Mouse (Mus musculus) embryonic facial prominence, embryonic 14.5 days (tissue): ENCODE measurements at regions not wholly inside any gene's neighbourhood (a gene's known extent, or its start where the extent isn't known, plus 50 kb on each side); places are given as distances from the start of the nearest gene placed in this dataset.

Experiments
- ATAC-seq: fragments of 200-750 bp; cut with Nextera tagmentation; 2 replicates; pipeline ENCODE4 v1.8.0; 2017; ENCODE audit warnings: low read depth, moderate number of reproducible peaks, moderate TSS enrichment
- DNase-seq: peaks from one replicate; pipeline ENCODE4 v3.0.0-alpha.2; 2015; ENCODE audit warnings: low spot score
- H3K27ac ChIP-seq: fragments of 300-500 bp; sonication (generic); replicated peaks from 2 replicates; pipeline ENCODE4 v1.5.1; 2014; ENCODE audit warnings: low read depth, mild to moderate bottlenecking, low read length, moderate library complexity
- H3K27me3 ChIP-seq: fragments of 300-500 bp; sonication (generic); replicated peaks from 2 replicates; pipeline ENCODE4 v1.6.1; 2014; ENCODE audit warnings: low read length; ENCODE audit not compliant: control insufficient read depth, insufficient read depth
- H3K36me3 ChIP-seq: fragments of 300-500 bp; sonication (generic); 2 replicates; pipeline ENCODE4 v1.6.1; 2014; ENCODE audit warnings: low read length, mixed read lengths; ENCODE audit not compliant: control insufficient read depth, insufficient read depth
- H3K4me1 ChIP-seq: fragments of 300-500 bp; sonication (generic); 2 replicates; pipeline ENCODE4 v1.6.1; 2014; ENCODE audit warnings: antibody characterized with exemption, low read length; ENCODE audit not compliant: control insufficient read depth, insufficient read depth
- H3K4me2 ChIP-seq: fragments of 300-500 bp; sonication (generic); 2 replicates; pipeline ENCODE4 v1.6.1; 2014; ENCODE audit warnings: low read depth, mild to moderate bottlenecking, low read length, moderate library complexity, mixed read lengths
- H3K4me3 ChIP-seq: fragments of 300-500 bp; sonication (generic); 2 replicates; pipeline ENCODE4 v1.5.1; 2014; ENCODE audit warnings: low read depth, mild to moderate bottlenecking, low read length
- H3K9ac ChIP-seq: fragments of 300-500 bp; sonication (generic); 2 replicates; pipeline ENCODE4 v1.6.1; 2014; ENCODE audit warnings: low read depth, mild to moderate bottlenecking, low read length, moderate library complexity, mixed read lengths
- H3K9me3 ChIP-seq: fragments of 300-500 bp; sonication (generic); 2 replicates; pipeline ENCODE4 v1.6.1; 2016; ENCODE audit warnings: low read length; ENCODE audit not compliant: control insufficient read depth
- WGBS: fragments of 180-500 bp; shearing (Covaris S2); extraction: QIAGEN DNeasy Blood & Tissue Kit; methylation state at CpG from one replicate; pipeline ENCODE4 v1.1.7; 2014; 5-methylcytosine and 5-hydroxymethylcytosine counted together

GRCm38 (mm10) chr13:90376619-90377018 lies 287.2 kb upstream of the Xrcc4 start:
- WGBS: 57% methylated on average over 3 of the region's 3 CpGs
- no peak overlapping the region for H3K4me2 ChIP-seq
- H3K9me3 ChIP-seq: peaks cover 2% of the 10 kb centered on the region; the same call in 1 of the 2 replicates
- H3K4me1 ChIP-seq: no peaks in the 10 kb centered on the region
- H3K36me3 ChIP-seq: no peaks in the 10 kb centered on the region
- DNase-seq (no peak), ATAC-seq (no peak)
- no peak overlapping the region for H3K4me3 ChIP-seq
- no peaks in the 10 kb centered on the region for H3K27me3 ChIP-seq
- no peak overlapping the region for H3K9ac ChIP-seq
- no peak overlapping the region for H3K27ac ChIP-seq

GRCm38 (mm10) chr13:90376207-90376606 lies 286.8 kb upstream of the Xrcc4 start:
- DNase-seq: no peak
- ATAC-seq: no peak
- H3K36me3 ChIP-seq: no peaks in the 10 kb centered on the region
- peaks cover 2% of the 10 kb centered on the region; the same call in 1 of the 2 replicates for H3K9me3 ChIP-seq
- 70% methylated on average over 6 of the region's 6 CpGs for WGBS
- no peaks in the 10 kb centered on the region for H3K27me3 ChIP-seq
- no peak overlapping the region for H3K4me2 ChIP-seq
- H3K27ac ChIP-seq: no peak overlapping the region
- no peak overlapping the region for H3K4me3 ChIP-seq
- no peaks in the 10 kb centered on the region for H3K4me1 ChIP-seq
- no peak overlapping the region for H3K9ac ChIP-seq

GRCm38 (mm10) chr13:90371415-90372150 lies 282.2 kb upstream of the Xrcc4 start:
- Histone ChIP-seq H3K27me3 (no peaks in the 10 kb centered on the region), H3K4me3 (no peak overlapping the region), H3K9ac (no peak overlapping the region), H3K4me2 (no peak overlapping the region), H3K27ac (no peak overlapping the region), H3K36me3 (no peaks in the 10 kb centered on the region), H3K9me3 (peaks cover 11% of the 10 kb centered on the region; the same call in 1 of the 2 replicates), H3K4me1 (no peaks in the 10 kb centered on the region)
- DNase-seq (no peak), ATAC-seq (no peak)
- WGBS: 32% methylated on average over 4 of the region's 4 CpGs

- no peak overlapping the region for H3K27ac ChIP-seq
- ATAC-seq (no peak), DNase-seq (no peak)
Observed at GRCm38 (mm10) chr13:90370746-90371414, 281.5 kb upstream of the Xrcc4 start.

GRCm38 (mm10) chr13:90364518-90365027 lies 275.2 kb upstream of the Xrcc4 start:
- no peaks in the 10 kb centered on the region for H3K36me3 ChIP-seq
- H3K27me3 ChIP-seq: no peaks in the 10 kb centered on the region
- 35% methylated on average over 4 of the region's 4 CpGs for WGBS
- H3K9ac ChIP-seq: no peak overlapping the region
- H3K27ac ChIP-seq: no peak overlapping the region
- peaks cover 11% of the 10 kb centered on the region; the same call in 1 of the 2 replicates for H3K9me3 ChIP-seq
- ATAC-seq (no peak), DNase-seq (peak; percentile 25)
- no peak overlapping the region for H3K4me3 ChIP-seq
- 0 out of 2 replicates have a peak, but pooled peaks cover 4% of the 10 kb centered on the region for H3K4me1 ChIP-seq
- H3K4me2 ChIP-seq: no peak overlapping the region

More at GRCm38 (mm10) chr13:90370746-90371414, 281.5 kb upstream of the Xrcc4 start:
- H3K27me3 ChIP-seq: no peaks in the 10 kb centered on the region
- WGBS: 63% methylated on average over 3 of the region's 3 CpGs
- no peaks in the 10 kb centered on the region for H3K4me1 ChIP-seq
- no peak overlapping the region for H3K4me3 ChIP-seq
- no peaks in the 10 kb centered on the region for H3K36me3 ChIP-seq
- H3K9ac ChIP-seq: no peak overlapping the region
- H3K4me2 ChIP-seq: no peak overlapping the region
- peaks cover 11% of the 10 kb centered on the region; the same call in 1 of the 2 replicates for H3K9me3 ChIP-seq

DNA sequence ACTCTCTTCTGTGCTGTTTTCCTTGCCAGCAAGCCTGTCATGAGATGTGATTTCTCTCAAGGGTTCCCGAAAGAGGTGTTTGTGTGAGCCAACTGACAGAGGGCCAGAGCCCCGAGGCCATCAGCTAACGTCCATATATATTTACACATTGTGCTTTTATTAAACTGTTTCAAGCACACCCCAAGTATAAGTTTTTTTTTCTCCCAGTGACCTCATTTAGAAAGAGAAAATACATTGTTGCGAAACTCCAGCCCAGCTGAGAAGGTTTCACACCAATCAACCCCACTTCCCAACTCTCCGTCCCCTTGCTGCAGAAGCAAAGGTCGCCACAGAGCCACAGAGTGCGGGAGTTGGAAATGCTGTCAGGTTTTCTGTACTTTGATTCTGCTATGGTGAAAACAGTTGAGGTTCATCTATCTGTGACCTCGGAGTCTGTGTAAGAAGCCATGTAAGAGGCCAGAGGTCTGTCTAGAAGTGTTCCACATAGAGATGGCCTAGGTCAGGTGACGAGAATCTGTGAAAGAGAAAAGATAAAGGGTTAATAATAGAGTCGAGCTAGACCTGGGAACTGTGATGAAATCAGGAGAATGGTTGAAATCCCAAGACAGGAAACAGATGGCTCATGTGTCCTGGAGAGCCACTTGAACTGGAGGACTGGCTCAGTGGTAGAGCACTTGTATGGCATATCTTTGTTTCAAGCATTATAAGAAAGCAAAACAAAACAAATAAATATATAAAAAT lies 270.6 kb upstream of the Xrcc4 start:
- Histone ChIP-seq H3K4me2 (no peak overlapping the region), H3K27ac (no peak overlapping the region), H3K9me3 (no peaks in the 10 kb centered on the region), H3K36me3 (no peaks in the 10 kb centered on the region), H3K4me3 (no peak overlapping the region), H3K27me3 (no peaks in the 10 kb centered on the region), H3K9ac (no peak overlapping the region; the same call in 1 of the 2 replicates), H3K4me1 (0 out of 2 replicates have a peak, but pooled peaks cover 4% of the 10 kb centered on the region)
- peak; percentile 63 for DNase-seq
- WGBS: 58% methylated on average over 10 of the region's 10 CpGs
- no peak for ATAC-seq

DNA sequence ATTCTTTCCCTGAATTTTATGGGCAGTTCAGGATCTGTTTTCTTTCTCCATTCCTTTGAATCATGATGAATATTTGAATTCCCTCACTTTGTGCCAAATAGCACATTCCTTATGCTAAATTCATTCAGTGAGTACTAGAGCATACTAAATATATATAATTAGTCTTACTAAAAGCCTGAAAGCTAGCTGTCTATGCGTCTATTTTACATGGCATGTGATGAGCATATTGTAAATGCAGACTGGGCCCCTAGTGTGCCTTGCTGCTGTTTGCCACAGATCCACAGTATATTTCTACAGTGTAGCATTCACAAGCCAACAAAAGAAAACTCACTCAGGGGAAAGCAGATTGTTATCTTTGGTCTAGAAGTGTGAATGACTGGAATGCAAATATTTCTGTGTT lies 268.7 kb upstream of the Xrcc4 start:
- H3K27ac ChIP-seq: no peak overlapping the region
- H3K4me1 ChIP-seq: no peaks in the 10 kb centered on the region
- WGBS: 50% methylated on average over 1 of the region's 1 CpGs
- H3K9ac ChIP-seq: no peak overlapping the region
- no peak overlapping the region for H3K4me3 ChIP-seq
- ATAC-seq: no peak
- H3K36me3 ChIP-seq: no peaks in the 10 kb centered on the region
- no peaks in the 10 kb centered on the region for H3K9me3 ChIP-seq
- no peak overlapping the region for H3K4me2 ChIP-seq
- DNase-seq: peak; percentile 34
- no peaks in the 10 kb centered on the region for H3K27me3 ChIP-seq

GRCm38 (mm10) chr13:90355602-90356001 lies 266.2 kb upstream of the Xrcc4 start:
- DNase-seq (no peak), ATAC-seq (no peak)
- H3K27me3 ChIP-seq: no peaks in the 10 kb centered on the region
- no peaks in the 10 kb centered on the region for H3K4me1 ChIP-seq
- H3K36me3 ChIP-seq: no peaks in the 10 kb centered on the region
- no peak overlapping the region for H3K9ac ChIP-seq
- H3K4me2 ChIP-seq: no peak overlapping the region
- H3K4me3 ChIP-seq: no peak overlapping the region
- 98% methylated on average over 1 of the region's 1 CpGs for WGBS
- no peaks in the 10 kb centered on the region for H3K9me3 ChIP-seq
- H3K27ac ChIP-seq: no peak overlapping the region
